Mouse (Mus musculus) lung, postnatal 0 days (tissue): Measurements from ENCODE around the gene Cnot10. TPM values are rescaled to one million over a fixed set of nuclear protein-coding genes. Genes with fewer than 3 reads are reported as not detected.

ENCODE experiments used
- ATAC-seq: fragments of 200-750 bp; cut with Nextera tagmentation; 2 replicates; pipeline ENCODE4 v1.8.0; 2017; ENCODE audit warnings: moderate library complexity
- DNase-seq: peaks from one replicate; pipeline ENCODE4 v3.0.0-alpha.2; 2016; ENCODE audit warnings: low spot score
- H3K27ac ChIP-seq: fragments of 300-500 bp; sonication (generic); 2 replicates; pipeline ENCODE4 v1.5.1; 2014; ENCODE audit warnings: antibody characterized with exemption, mild to moderate bottlenecking, low read length, mixed read lengths
- H3K27me3 ChIP-seq: fragments of 300-500 bp; sonication (generic); replicated peaks from 2 replicates; pipeline ENCODE4 v1.6.1; 2014; ENCODE audit warnings: low read length, mixed read lengths; ENCODE audit not compliant: insufficient read depth
- H3K36me3 ChIP-seq: fragments of 300-500 bp; sonication (generic); 2 replicates; pipeline ENCODE4 v1.6.1; 2014; ENCODE audit warnings: low read length, mixed read lengths; ENCODE audit not compliant: insufficient read depth
- H3K4me1 ChIP-seq: fragments of 300-500 bp; sonication (generic); 2 replicates; pipeline ENCODE4 v1.6.1; 2014; ENCODE audit warnings: antibody characterized with exemption, low read depth, low read length, mixed read lengths; ENCODE audit not compliant: insufficient read depth
- H3K4me2 ChIP-seq: fragments of 300-500 bp; sonication (generic); replicated peaks from 2 replicates; pipeline ENCODE4 v1.6.1; 2014; ENCODE audit warnings: low read depth, mild to moderate bottlenecking, low read length, moderate library complexity, mixed read lengths
- H3K4me3 ChIP-seq: fragments of 300-500 bp; sonication (generic); 2 replicates; pipeline ENCODE4 v1.5.1; 2014; ENCODE audit warnings: low read depth, low read length
- H3K9ac ChIP-seq: fragments of 300-500 bp; sonication (generic); replicated peaks from 2 replicates; pipeline ENCODE4 v1.6.1; 2014; ENCODE audit warnings: low read depth, mild to moderate bottlenecking
- H3K9me3 ChIP-seq: fragments of 300-500 bp; sonication (generic); 2 replicates; pipeline ENCODE4 v1.6.1; 2016; ENCODE audit warnings: low read length, mixed read lengths
- CTCF ChIP-seq: IDR thresholded peaks from 2 replicates; pipeline ENCODE4 v1.5.1; 2016; ENCODE audit warnings: antibody characterized with exemption, mild to moderate bottlenecking
- EP300 ChIP-seq: IDR thresholded peaks from 2 replicates; pipeline ENCODE4 v1.6.1; 2016; ENCODE audit warnings: antibody characterized with exemption, mild to moderate bottlenecking, control low read depth
- WGBS: fragments of 180-500 bp; shearing (Covaris S2); extraction: QIAGEN DNeasy Blood & Tissue Kit; methylation state at CpG from one replicate; pipeline ENCODE4 v1.1.7; 2014; 5-methylcytosine and 5-hydroxymethylcytosine counted together
- polyA plus RNA-seq: library from polyadenylated mRNA; unstranded; fragments of >200 nt; fragmentation: Nextera tagmentation; extraction: Ambion mirVana; gene quantifications from 2 replicates; pipeline ENCODE4 v1.2.1, GENCODE M21; 2015

The Cnot10 gene
- polyA plus RNA-seq, 1 experiment from 2014 or later, result 30.8 TPM

- H3K27ac ChIP-seq, result no peak overlapping the region
- H3K4me3 ChIP-seq, result no peak overlapping the region
- no peaks in the 10 kb centered on the region for H3K9me3 ChIP-seq
- H3K9ac ChIP-seq, result no peak overlapping the region
- TF ChIP-seq EP300 (no peak), CTCF (no peak)
- H3K36me3 ChIP-seq, result peaks cover 25% of the 10 kb centered on the region; the same call in 1 of the 2 replicates
- no peaks in the 10 kb centered on the region for H3K27me3 ChIP-seq
- no peaks in the 10 kb centered on the region for H3K4me1 ChIP-seq
- H3K4me2 ChIP-seq, result no peak overlapping the region
- 66% methylated on average over 12 of the region's 12 CpGs for WGBS
- DNase-seq (no peak), ATAC-seq (no peak)
These were observed 36.0 kb downstream of the Cnot10 start for GRCm38 (mm10) chr9:114603876-114604540.

DNA sequence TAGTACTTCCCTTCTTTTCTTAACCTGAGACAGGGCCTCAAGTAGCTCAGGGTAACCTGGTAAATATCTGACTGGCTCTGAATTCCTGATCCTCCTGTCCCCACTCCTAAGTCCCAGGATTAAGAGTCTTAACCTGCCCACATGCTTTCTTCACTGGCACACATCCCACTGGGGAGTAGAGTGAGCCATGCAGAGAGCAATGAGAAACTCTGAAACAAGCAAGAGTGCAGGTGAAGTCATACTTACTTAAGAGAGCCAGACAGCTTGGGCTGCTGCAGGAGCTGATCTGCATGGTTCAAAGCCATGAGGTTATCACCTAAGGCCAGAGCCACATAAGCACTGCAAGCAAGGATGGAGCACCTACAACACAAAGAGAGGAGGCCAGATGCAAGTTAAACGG is 38.9 kb downstream of the Cnot10 start:
- no peak overlapping the region for H3K4me2 ChIP-seq
- no peak for TF ChIP-seq CTCF
- no peak for TF ChIP-seq EP300
- H3K4me3 ChIP-seq, result no peak overlapping the region
- ATAC-seq (no peak), DNase-seq (no peak)
- H3K27me3 ChIP-seq, result no peaks in the 10 kb centered on the region
- H3K9me3 ChIP-seq, result no peaks in the 10 kb centered on the region
- no peak overlapping the region for H3K27ac ChIP-seq
- H3K4me1 ChIP-seq, result no peaks in the 10 kb centered on the region
- H3K9ac ChIP-seq, result no peak overlapping the region
- 0 out of 2 replicates have a peak, but pooled peaks cover 17% of the 10 kb centered on the region for H3K36me3 ChIP-seq
- 62% methylated on average over 1 of the region's 1 CpGs for WGBS

DNA sequence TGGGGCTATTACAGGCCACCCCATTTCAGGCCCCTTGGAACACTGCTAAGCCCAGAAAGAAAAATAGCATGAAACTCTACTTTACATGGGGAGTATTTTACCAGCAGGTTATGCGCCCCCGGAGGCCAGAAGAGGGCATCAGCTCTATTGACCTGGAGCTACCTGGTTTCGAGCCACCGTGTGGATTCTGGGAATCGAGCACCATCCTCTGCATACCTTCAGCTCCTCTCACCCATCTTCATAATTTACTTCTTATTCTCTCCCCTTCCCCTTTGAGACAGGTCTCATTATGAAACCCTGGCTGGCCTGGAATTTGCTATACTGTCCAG is 55.0 kb downstream of the Cnot10 start:
- Histone ChIP-seq H3K27ac (peak overlapping the region; percentile 3; the same call in 1 of the 2 replicates), H3K9ac (no peak overlapping the region)
- peak; percentile 37 for DNase-seq

GRCm38 (mm10) chr9:114584183-114585016 is 55.6 kb downstream of the Cnot10 start:
- Histone ChIP-seq H3K4me1 (no peaks in the 10 kb centered on the region), H3K4me2 (peak overlapping the region; percentile 83), H3K36me3 (peaks cover 13% of the 10 kb centered on the region; the same call in 1 of the 2 replicates), H3K4me3 (peak overlapping the region; percentile 40), H3K27me3 (no peaks in the 10 kb centered on the region), H3K9me3 (no peaks in the 10 kb centered on the region), H3K9ac (peak overlapping the region; percentile 36; the same call in 1 of the 2 replicates), H3K27ac (peak overlapping the region; percentile 39)
- 7% methylated on average over 31 of the region's 31 CpGs for whole genome bisulfite sequencing
- DNase-seq (peak; percentile 61), ATAC-seq (peak; percentile 66)
- TF ChIP-seq EP300 (no peak), CTCF (no peak)

More for the DNA sequence above, 55.0 kb downstream of the Cnot10 start:
- Histone ChIP-seq H3K36me3 (peaks cover 14% of the 10 kb centered on the region; the same call in 1 of the 2 replicates), H3K4me1 (no peaks in the 10 kb centered on the region), H3K9me3 (no peaks in the 10 kb centered on the region), H3K4me2 (no peak overlapping the region), H3K4me3 (no peak overlapping the region), H3K27me3 (no peaks in the 10 kb centered on the region)
- WGBS, result 39% methylated on average over 5 of the region's 5 CpGs
- peak; percentile 47 for TF ChIP-seq CTCF
- TF ChIP-seq EP300, result no peak
- peak; percentile 14; the same call in 1 of the 2 replicates for ATAC-seq

- DNase-seq (peak; percentile 81), ATAC-seq (peak; percentile 63)
- Histone ChIP-seq H3K27ac (peak overlapping the region; percentile 39; the same call in 1 of the 2 replicates), H3K4me3 (peak overlapping the region; percentile 40), H3K9ac (peak overlapping the region; percentile 36; the same call in 1 of the 2 replicates), H3K4me1 (no peaks in the 10 kb centered on the region), H3K9me3 (no peaks in the 10 kb centered on the region), H3K27me3 (no peaks in the 10 kb centered on the region), H3K36me3 (peaks cover 7% of the 10 kb centered on the region; the same call in 1 of the 2 replicates), H3K4me2 (peak overlapping the region; percentile 83)
- peak; percentile 92 for TF ChIP-seq CTCF
- TF ChIP-seq EP300, result no peak
- WGBS, result under 1% methylated on average over 23 of the region's 23 CpGs
These were observed 56.2 kb downstream of the Cnot10 start for GRCm38 (mm10) chr9:114583812-114584182.

- H3K36me3 ChIP-seq, result no peaks in the 10 kb centered on the region
- H3K27me3 ChIP-seq, result no peaks in the 10 kb centered on the region
- TF ChIP-seq EP300 (peak; percentile 32; the same call in 1 of the 2 replicates), CTCF (no peak)
- DNase-seq (no peak), ATAC-seq (no peak)
- no peak overlapping the region for H3K4me3 ChIP-seq
- no peak overlapping the region for H3K9ac ChIP-seq
- no peak overlapping the region for H3K27ac ChIP-seq
- no peaks in the 10 kb centered on the region for H3K4me1 ChIP-seq
- no peaks in the 10 kb centered on the region for H3K9me3 ChIP-seq
- no peak overlapping the region for H3K4me2 ChIP-seq
- WGBS, result 29% methylated on average over 11 of the region's 11 CpGs
These were observed 61.3 kb downstream of the Cnot10 start for GRCm38 (mm10) chr9:114578646-114579045.
